Mouse (Mus musculus) adrenal gland, postnatal 36 days (tissue): Measurements from ENCODE around the gene B3gnt9. TPM values are rescaled to one million over a fixed set of nuclear protein-coding genes. Genes with fewer than 3 reads are reported as not detected.
"Not testable (repeated sequence)": the region's sequence is repeated elsewhere in the genome, so short reads cannot be mapped to it uniquely, and the experiment has no call there.

Source experiments
- DNase-seq, 2 experiments: peaks; one replicate each; pipeline ENCODE4 v3.0.0; 2021; ENCODE audit warnings: mixed read lengths in 1 of 2
- total RNA-seq, 2 experiments: library from RNA; stranded (reverse); gene quantifications; 2 replicates each; pipeline ENCODE4 v1.2.3; 2021

The B3gnt9 gene
- total RNA-seq, 2 experiments from 2014 or later: 2.7 to 3.0 TPM

GRCm38 (mm10) chr8:105258911-105259720 lies 4.2 kb upstream of the B3gnt9 start:
- DNase-seq: no peak

- no peak for DNase-seq
Measured at GRCm38 (mm10) chr8:105257318-105258114, 2.6 kb upstream of the B3gnt9 start.

DNA sequence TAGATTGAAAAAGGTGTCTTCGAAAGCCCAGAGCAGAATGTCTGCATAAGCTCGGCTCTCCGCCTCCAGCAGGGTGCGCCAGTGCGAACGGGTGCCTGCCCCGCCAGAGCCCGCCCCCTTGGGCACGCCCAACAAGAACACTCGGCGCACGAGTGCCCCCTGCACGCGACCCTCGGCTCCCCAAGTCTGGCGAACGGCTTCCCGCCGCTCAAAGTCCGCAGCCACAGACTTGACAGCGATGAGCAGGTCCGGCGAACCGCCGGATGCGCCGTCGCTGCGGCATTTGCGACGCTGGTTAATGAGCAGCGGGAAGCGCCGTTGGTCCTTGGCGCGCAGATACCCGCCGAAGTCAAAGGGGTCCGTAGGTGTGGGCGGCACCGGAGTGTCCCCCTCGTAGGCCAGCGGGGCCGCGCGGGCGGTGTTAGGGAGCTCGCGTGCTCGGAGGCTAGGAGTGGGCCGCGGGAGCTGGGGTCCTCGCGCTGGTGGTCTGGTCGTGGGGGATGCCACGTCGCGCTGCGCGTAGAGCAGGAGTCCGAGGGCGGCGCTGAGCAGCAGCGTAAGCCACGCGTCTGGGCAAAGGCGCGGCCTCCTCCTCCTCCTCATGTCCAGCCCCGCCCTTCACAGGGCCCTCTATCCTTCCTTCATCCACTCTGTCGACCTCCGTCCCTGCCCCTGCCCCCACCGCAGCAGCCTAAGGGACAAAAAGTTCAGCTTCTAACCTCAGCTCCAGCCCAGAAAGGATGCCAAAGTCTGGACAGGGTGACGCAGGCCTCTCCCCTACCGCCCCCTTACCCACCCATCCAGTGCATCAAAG lies 594 bp downstream of the B3gnt9 start:
- DNase-seq: peak; percentile 91 to 95

DNA sequence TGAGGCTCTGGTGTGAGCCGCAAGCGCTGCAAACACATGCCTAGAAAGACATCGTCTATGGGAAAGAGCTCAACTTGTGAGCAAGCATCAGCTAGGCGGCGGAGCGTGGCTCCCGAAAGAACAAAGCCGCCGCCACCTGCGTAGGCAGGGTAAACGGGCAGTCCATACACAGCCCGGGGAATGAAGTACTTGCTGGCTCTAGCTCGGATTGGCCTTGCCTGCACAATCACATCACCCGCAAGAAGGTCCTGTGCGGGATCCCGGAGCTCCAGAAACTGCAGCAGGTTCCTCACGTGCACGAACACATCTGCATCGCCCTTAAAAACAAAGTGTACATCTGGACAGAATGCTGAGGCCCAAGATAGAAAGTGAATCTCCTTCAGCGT lies 1.2 kb downstream of the B3gnt9 start:
- peak in 1 of 2 experiments; percentile 7 for DNase-seq

- DNase-seq: no peak
Measured at GRCm38 (mm10) chr8:105252680-105253537, 2.0 kb downstream of the B3gnt9 start.

DNA sequence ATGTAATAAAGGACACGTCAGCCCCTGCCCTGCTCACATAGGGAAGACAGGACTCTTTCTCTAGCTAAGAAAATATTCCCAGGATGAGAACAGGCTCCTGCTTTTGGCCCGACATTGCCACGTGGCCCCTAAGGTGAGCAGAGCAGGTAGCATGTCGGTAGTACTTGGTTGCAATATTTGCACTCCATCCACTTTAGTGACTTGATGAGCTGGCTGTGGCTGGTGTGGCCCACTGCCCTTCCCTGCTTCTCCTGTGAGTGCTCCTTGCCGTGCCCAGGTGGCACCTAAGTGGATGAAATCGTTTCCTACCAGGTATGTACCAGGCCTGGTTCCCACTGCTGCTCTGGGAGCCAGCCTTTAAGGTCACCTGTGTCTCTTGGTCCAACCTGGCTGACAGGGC lies 3.0 kb downstream of the B3gnt9 start:
- no peak for DNase-seq

DNA sequence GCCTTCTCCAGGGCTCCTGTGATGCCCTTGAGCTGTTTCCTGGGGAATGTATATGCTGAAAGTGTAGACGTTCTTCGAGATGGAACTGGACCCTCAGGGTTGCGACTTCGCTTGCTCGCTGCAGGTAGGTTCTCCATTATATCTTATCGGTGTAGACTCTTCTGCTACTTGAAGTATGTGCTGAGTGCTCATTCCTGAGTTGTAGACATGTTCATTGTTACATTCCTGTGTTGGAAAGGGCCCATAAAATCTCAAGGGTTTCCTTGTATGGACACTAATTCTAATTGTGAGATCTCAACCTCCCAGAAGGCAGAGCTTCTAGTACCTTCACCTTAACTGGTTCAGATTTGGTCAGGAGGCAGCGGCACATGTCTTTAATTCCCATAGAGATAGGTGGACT lies 13.9 kb downstream of the B3gnt9 start:
- no peak for DNase-seq

GRCm38 (mm10) chr8:105237442-105238142 lies 17.4 kb downstream of the B3gnt9 start:
- no peak for DNase-seq

- no peak for DNase-seq
Measured at GRCm38 (mm10) chr8:105235206-105235605, 19.7 kb downstream of the B3gnt9 start.

DNA sequence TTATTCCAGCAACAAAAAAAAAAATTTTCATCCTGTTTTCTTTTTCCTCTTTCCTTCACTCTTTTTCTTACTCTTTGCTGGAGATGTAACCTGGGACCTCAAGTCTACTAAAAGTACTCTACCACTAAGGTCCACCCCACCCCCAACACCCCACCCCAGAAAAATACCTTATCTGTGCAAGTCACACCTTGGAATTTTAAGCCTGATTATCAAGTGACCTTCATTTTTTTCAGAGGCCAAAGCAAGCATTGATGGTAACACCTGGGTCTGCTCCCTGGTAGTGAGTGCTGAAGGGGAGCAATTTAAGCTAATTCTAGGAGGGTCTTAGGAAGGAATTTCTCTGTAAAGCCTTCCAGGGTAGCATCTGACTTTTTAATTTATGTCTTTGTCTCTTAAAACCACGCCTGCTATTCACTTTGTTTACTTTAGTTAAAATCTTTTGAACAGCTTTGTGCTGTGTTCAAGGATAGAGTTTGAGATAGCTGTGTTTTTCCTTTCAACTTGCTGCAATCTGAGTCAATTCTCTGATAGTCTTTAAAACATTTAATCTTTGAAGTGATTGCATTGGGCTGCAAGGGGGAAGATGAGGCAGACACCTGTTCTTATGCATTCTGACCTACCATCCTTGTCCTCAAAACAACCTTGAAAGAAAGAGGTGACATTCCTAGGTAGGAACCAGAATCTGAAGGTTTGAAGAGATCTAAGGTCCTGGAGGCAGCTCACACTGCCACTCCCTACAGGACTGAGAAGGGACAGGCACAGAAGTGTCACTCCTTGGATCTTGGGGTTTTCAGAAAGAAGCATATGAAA lies 21.6 kb downstream of the B3gnt9 start:
- DNase-seq: no peak

DNA sequence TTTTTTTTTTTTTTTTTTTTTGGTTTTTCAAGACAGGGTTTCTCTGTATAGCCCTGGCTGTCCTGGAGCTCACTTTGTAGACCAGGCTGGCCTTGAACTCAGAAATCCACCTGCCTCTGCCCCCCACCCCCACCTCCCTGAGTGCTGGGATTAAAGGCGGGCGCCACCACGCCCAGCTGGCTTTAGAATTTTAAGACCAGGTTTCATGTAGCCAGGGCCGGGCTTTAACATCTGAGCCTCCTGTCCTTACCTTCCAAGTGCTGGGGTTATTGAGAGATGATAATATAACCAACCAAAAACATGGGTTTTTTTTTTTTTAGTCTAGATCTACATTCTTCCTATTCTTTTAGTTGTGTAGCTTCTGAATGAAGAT lies 22.6 kb downstream of the B3gnt9 start:
- not testable (repeated sequence) for DNase-seq

- no peak for DNase-seq
Measured at GRCm38 (mm10) chr8:105231503-105232320, 23.2 kb downstream of the B3gnt9 start.

GRCm38 (mm10) chr8:105225917-105226316 lies 29.0 kb downstream of the B3gnt9 start:
- DNase-seq: no peak

DNA sequence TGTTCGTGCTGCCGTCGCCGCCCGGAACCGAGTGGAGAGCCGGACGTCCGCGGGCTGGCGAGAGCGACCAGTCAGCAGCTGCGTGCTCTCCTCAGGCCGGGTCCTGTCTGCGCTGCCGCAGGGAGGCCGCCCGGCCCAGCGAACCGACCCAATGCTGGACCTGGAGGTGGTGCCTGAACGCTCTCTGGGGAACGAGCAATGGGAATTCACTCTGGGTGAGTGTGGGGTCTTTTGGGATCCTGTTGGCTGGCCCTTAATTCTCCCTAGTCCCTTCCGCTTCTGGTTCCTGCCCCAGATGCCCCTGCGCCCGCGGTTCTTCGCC lies 29.7 kb downstream of the B3gnt9 start:
- DNase-seq: no peak

- DNase-seq: peak; percentile 96 to 97
Measured at GRCm38 (mm10) chr8:105224413-105225271, 30.3 kb downstream of the B3gnt9 start, which contains the start of gene D230025D16Rik. TSS of gene D230025D16Rik (plus strand) at chr8:105225145.

DNA sequence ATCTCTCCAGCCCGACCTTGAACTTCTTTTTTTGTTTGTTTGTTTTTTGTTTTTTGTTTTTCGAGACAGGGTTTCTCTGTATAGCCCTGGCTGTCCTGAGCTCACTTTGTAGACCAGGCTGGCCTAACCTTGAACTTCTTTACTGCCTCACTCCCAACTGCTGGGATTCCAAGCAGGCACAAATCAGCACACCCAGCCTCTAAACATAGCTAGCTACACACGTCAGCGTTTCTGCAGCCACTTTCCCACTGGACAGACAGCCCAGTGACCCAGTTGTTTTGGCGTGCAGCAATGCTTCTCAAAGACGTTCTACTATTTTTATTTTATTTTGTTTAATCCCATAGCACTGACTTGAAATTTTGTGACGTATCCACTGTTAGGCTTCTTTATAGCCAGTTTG lies 31.1 kb downstream of the B3gnt9 start:
- DNase-seq: peak in 1 of 2 experiments; percentile 37

DNA sequence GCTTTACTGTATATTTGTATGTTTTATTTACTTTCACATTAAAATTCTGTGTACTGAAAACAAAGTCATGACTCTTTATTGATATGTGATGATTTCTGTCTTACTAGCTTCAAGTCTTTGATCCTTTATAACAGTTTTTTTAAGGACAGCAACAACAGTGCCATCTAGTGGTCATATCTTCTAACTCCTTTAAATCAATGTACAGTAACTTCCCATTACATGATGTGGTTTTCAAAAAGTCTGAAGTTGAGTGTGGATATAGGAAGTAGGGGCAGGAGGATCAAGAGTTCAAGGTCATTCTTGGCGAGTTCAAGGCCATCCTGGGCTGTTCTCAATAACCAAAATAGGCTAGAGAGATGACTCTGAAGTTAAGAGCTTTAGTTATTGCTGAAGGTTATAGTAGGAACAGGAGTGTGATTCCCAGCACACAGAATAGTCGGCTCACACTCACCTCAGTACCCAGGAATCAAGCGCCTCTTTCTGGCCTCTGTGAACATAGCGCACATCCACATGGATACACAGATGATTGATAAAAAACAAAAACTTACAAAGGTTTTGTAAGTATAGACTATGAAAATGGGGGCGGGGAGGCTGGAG lies 36.9 kb downstream of the B3gnt9 start:
- DNase-seq: no peak

DNA sequence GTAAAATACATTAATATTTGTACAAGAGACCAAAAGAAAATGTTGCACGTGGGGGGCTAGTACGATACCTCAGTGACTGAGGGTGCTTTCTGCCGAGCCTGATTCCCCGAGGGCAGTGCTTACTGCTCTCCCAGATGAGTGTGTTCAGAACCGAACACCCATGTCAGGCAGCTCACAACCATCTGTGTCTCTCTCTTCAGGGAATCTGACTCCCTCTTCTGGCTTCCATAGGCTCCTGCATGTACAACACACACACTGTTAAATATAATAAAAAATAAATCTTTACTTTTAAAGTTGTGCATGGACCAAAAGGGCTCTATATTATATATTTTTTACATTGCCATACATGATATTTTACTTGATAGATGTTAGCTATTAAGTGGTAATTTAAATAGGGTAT lies 40.8 kb downstream of the B3gnt9 start:
- no peak for DNase-seq
